Mouse (Mus musculus) CD8-positive naive resting alpha-beta T cell, adult 2 months (primary cell): Measurements from ENCODE around the gene Ccdc175.
A peak's percentile ranks its signal among the peaks of the same experiment; 100 is the strongest.

Experiments used
- DNase-seq, 2 experiments: peaks; one replicate each; pipeline ENCODE4 v3.0.0; 2022; ENCODE audit warnings: low read depth in 2 of 2, low spot score in 2 of 2

The Ccdc175 gene

GRCm38 (mm10) chr12:72184929-72185328 lies at the start of gene Ccdc175:
Gene Ccdc175 (minus strand): TSS chr12:72185029.
- DNase-seq = no peak

- DNase-seq = no peak
Measured at GRCm38 (mm10) chr12:72234151-72234550, 49.3 kb upstream of the Ccdc175 start.

GRCm38 (mm10) chr12:72232826-72233790 lies 48.3 kb upstream of the Ccdc175 start:
- DNase-seq = no peak

GRCm38 (mm10) chr12:72232176-72232575 lies 47.3 kb upstream of the Ccdc175 start:
- no peak for DNase-seq

- no peak for DNase-seq
Measured at GRCm38 (mm10) chr12:72229451-72230196, 44.8 kb upstream of the Ccdc175 start.

- no peak for DNase-seq
Measured at GRCm38 (mm10) chr12:72227731-72228130, 42.9 kb upstream of the Ccdc175 start.

GRCm38 (mm10) chr12:72225371-72225770 lies 40.5 kb upstream of the Ccdc175 start:
- no peak for DNase-seq

- DNase-seq = no peak
Measured at GRCm38 (mm10) chr12:72223557-72224102, 38.8 kb upstream of the Ccdc175 start.

- DNase-seq = no peak
Measured at GRCm38 (mm10) chr12:72213554-72213953, 28.7 kb upstream of the Ccdc175 start.

GRCm38 (mm10) chr12:72200828-72201227 lies 16.0 kb upstream of the Ccdc175 start:
- no peak for DNase-seq

GRCm38 (mm10) chr12:72197925-72198486 lies 13.2 kb upstream of the Ccdc175 start:
- no peak for DNase-seq

- DNase-seq = no peak
Measured at GRCm38 (mm10) chr12:72197434-72197833, 12.6 kb upstream of the Ccdc175 start.

GRCm38 (mm10) chr12:72179561-72179960 lies 5.3 kb downstream of the Ccdc175 start:
- no peak for DNase-seq

- no peak for DNase-seq
Measured at GRCm38 (mm10) chr12:72178322-72178721, 6.5 kb downstream of the Ccdc175 start.

GRCm38 (mm10) chr12:72158421-72158820 lies 26.4 kb downstream of the Ccdc175 start:
- DNase-seq = no peak

GRCm38 (mm10) chr12:72150786-72151185 lies 34.0 kb downstream of the Ccdc175 start:
- no peak for DNase-seq

- no peak for DNase-seq
Measured at GRCm38 (mm10) chr12:72129203-72129602, 55.6 kb downstream of the Ccdc175 start.

- no peak for DNase-seq
Measured at GRCm38 (mm10) chr12:72115686-72116345, 69.0 kb downstream of the Ccdc175 start.

GRCm38 (mm10) chr12:72115126-72115525 lies 69.7 kb downstream of the Ccdc175 start:
- no peak for DNase-seq

- DNase-seq = peak; percentile 6 to 37
Measured at GRCm38 (mm10) chr12:72104525-72105281, 80.1 kb downstream of the Ccdc175 start.
